Mouse (Mus musculus) large intestine, adult 2 months (tissue): ENCODE data around the gene Slc44a1. TPM values are rescaled to one million over a fixed set of nuclear protein-coding genes. Genes with fewer than 3 reads are reported as not detected.

Experiments used
- DNase-seq: peaks from one replicate; pipeline ENCODE4 v3.0.0-alpha.2; 2012; ENCODE audit warnings: low read depth, low spot score
- WGBS: fragments of 180-500 bp; shearing (Covaris S2); methylation state at CpG from one replicate; pipeline ENCODE4 v1.1.7; 2018; 5-methylcytosine and 5-hydroxymethylcytosine counted together
- polyA plus RNA-seq: library from polyadenylated mRNA; depleted of rRNA; stranded (reverse); fragments of >200 nt; gene quantifications from 2 replicates; pipeline ENCODE4 v1.2.3, GENCODE M21; 2012

Slc44a1 gene
- polyA plus RNA-seq, 1 experiment, result 41.9 TPM

GRCm38 (mm10) chr4:53590691-53591447 is 150.7 kb downstream of the Slc44a1 start:
- WGBS, result 84% methylated on average over 7 of the region's 7 CpGs
- DNase-seq, result no peak

GRCm38 (mm10) chr4:53591536-53591935 is 151.3 kb downstream of the Slc44a1 start:
- 92% methylated on average over 11 of the region's 11 CpGs for WGBS
- no peak for DNase-seq

- WGBS, result 80% methylated on average over 8 of the region's 8 CpGs
- no peak for DNase-seq
These were observed 151.7 kb downstream of the Slc44a1 start for GRCm38 (mm10) chr4:53591941-53592340.

- no peak for DNase-seq
- WGBS, result 76% methylated on average over 9 of the region's 9 CpGs
These were observed 152.2 kb downstream of the Slc44a1 start for GRCm38 (mm10) chr4:53592386-53592785.

GRCm38 (mm10) chr4:53594204-53594603 is 154.0 kb downstream of the Slc44a1 start:
- WGBS, result 10% methylated on average over 4 of the region's 4 CpGs
- DNase-seq, result peak; percentile 53

- WGBS, result 31% methylated on average over 12 of the region's 12 CpGs
- DNase-seq, result peak; percentile 28
These were observed 155.2 kb downstream of the Slc44a1 start for GRCm38 (mm10) chr4:53595246-53596062.

GRCm38 (mm10) chr4:53596063-53596895 is 156.1 kb downstream of the Slc44a1 start:
- no peak for DNase-seq
- WGBS, result 36% methylated on average over 15 of the region's 15 CpGs

GRCm38 (mm10) chr4:53600462-53600861 is 160.2 kb downstream of the Slc44a1 start:
- 44% methylated on average over 6 of the region's 6 CpGs for WGBS
- no peak for DNase-seq

GRCm38 (mm10) chr4:53614576-53615225 is 174.5 kb downstream of the Slc44a1 start:
- 89% methylated on average over 5 of the region's 5 CpGs for WGBS

GRCm38 (mm10) chr4:53617968-53618367 is 177.8 kb downstream of the Slc44a1 start:
- DNase-seq, result no peak
- 77% methylated on average over 3 of the region's 3 CpGs for WGBS

More at GRCm38 (mm10) chr4:53614576-53615225, 174.5 kb downstream of the Slc44a1 start:
- no peak for DNase-seq

GRCm38 (mm10) chr4:53620104-53620503 is 179.9 kb downstream of the Slc44a1 start:
- WGBS, result 91% methylated on average over 6 of the region's 6 CpGs
- DNase-seq, result no peak

GRCm38 (mm10) chr4:53621084-53621483 is 180.9 kb downstream of the Slc44a1 start:
- DNase-seq, result no peak
- WGBS, result 53% methylated on average over 6 of the region's 6 CpGs

GRCm38 (mm10) chr4:53621490-53621889 is 181.3 kb downstream of the Slc44a1 start:
- DNase-seq, result no peak
- WGBS, result 18% methylated on average over 5 of the region's 5 CpGs

GRCm38 (mm10) chr4:53623711-53624110 is 183.5 kb downstream of the Slc44a1 start:
- 94% methylated on average over 1 of the region's 1 CpGs for WGBS
- DNase-seq, result no peak

GRCm38 (mm10) chr4:53624816-53625215 is 184.6 kb downstream of the Slc44a1 start:
- DNase-seq, result no peak
- 60% methylated on average over 4 of the region's 4 CpGs for WGBS

- WGBS, result 92% methylated on average over 3 of the region's 3 CpGs
- DNase-seq, result no peak
These were observed 185.1 kb downstream of the Slc44a1 start for GRCm38 (mm10) chr4:53625263-53625662.

GRCm38 (mm10) chr4:53628924-53629323 is 188.7 kb downstream of the Slc44a1 start:
- DNase-seq, result no peak
- WGBS, result 15% methylated on average over 4 of the region's 4 CpGs

- no peak for DNase-seq
- WGBS, result 28% methylated on average over 12 of the region's 12 CpGs
These were observed 190.7 kb downstream of the Slc44a1 start for GRCm38 (mm10) chr4:53630963-53631315.

GRCm38 (mm10) chr4:53631316-53632010 is 191.2 kb downstream of the Slc44a1 start, which contains the start of gene Fsd1l:
Fsd1l (plus strand) TSS chr4:53631471.
- DNase-seq, result no peak
- WGBS, result 1% methylated on average over 78 of the region's 88 CpGs
